Mouse (Mus musculus) embryonic fibroblast, embryonic 13.5 days (primary cell): ENCODE measurements around the gene Mien1.

ENCODE experiments used
- CTCF ChIP-seq: IDR thresholded peaks from 2 replicates; pipeline ENCODE4 v1.5.1; 2011; ENCODE audit warnings: mild to moderate bottlenecking, control low read depth, low read length, moderate library complexity, borderline replicate concordance; ENCODE audit not compliant: insufficient read depth
- POLR2A ChIP-seq: IDR thresholded peaks from 2 replicates; pipeline ENCODE4 v1.6.1; 2011; ENCODE audit warnings: low read depth, mild to moderate bottlenecking, control low read depth, low read length, moderate library complexity

GRCm38 (mm10) chr11:98408872-98409271, 29.9 kb downstream of the Mien1 start:
- TF ChIP-seq CTCF = no peak
- no peak for TF ChIP-seq POLR2A
